Mouse (Mus musculus) liver, adult 2 months (tissue): Measurements from ENCODE around the gene Trnau1ap.

ENCODE experiments used
- CTCF ChIP-seq: fragments of 200-500 bp; IDR thresholded peaks from 2 replicates; pipeline ENCODE4 v1.5.1; 2011; ENCODE audit warnings: low read depth, low read length, control low read depth
- POLR2A ChIP-seq: fragments of 200-500 bp; IDR thresholded peaks from 2 replicates; pipeline ENCODE4 v1.6.1; 2011; ENCODE audit warnings: low read length, control low read depth; ENCODE audit not compliant: insufficient read depth; ENCODE audit errors: extremely low read depth

DNA sequence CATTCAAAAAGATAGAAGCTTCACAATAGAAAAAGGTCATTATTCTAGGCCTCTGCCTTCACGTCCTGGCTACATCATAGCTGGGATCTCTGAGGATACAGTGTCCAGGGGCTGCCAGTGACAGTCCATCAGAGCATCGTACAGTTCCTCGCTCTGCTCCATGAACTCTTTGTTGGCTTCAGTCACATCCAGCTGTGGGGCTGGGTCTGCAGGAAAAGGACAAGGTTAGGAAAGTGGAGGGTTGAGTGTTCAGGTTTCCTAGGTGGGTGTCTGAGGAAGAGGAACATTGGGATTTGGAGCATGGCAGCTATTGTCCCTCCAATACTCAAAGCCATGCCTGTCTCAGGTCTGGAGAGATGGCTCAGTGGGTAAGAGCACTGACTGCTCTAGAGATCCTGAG lies 17.5 kb downstream of the Trnau1ap start:
- TF ChIP-seq CTCF = no peak
- no peak for TF ChIP-seq POLR2A
